Mouse (Mus musculus): ENCODE data around the gene 4930469K13Rik.

- TF ChIP-seq POLR2A (IDR thresholded peaks at IDR 0.05; ENCODE audit: insufficient read depth, low read depth, low read length) (no peak), CTCF (IDR thresholded peaks at IDR 0.05; ENCODE audit: insufficient read depth, low read depth, low read length) (no peak)
Observed at GRCm38 (mm10) chr11:34054031-34054727, 44.2 kb downstream of the 4930469K13Rik start.

Measured in olfactory bulb, adult 2 months (tissue).